Mouse (Mus musculus): ENCODE results near the gene Hsd17b13.
"Not testable (repeated sequence)": the region's sequence is repeated elsewhere in the genome, so short reads cannot be mapped to it uniquely, and the experiment has no call there.

The Hsd17b13 gene

DNA sequence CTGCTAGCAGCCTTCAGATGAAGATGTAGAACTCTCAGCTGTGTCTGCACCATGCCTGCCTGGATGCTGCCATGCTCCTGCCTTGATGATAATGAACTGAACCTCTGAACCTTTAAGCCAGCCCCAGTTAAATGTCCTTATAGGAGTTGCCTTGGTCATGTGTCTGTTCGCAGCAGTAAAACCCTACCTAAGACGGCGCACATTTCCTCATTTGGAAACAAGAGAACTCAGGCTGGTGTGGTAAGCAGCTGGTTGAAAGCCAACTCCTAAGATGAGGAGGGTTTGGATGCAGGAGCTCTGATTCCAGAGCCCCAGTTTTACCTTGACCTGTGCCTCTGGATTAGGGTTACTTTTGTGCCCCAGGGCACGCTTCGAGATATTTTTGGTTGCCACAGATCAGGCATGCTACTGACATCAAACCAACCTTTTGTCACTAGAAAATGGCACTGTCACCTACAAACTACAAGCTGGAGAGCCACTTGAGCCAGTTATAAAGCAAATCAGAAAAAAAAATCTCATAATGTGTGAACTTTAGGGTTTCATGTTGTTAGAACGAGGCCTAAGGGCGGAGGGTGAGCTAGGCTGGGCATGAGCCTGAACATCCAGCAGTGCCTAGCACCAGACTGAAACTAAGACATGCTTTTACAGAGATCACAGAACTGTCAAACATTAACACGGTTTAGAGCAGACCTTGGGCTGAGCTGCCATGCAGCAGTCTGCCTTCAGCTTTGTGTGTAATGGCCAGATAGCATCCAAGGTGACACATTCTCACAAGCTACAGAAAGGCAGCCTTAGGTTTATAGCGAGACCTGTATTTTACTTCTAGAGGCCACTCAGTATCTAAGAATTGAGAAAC lies 3.7 kb upstream of the Hsd17b13 start:
- DNase-seq (ENCODE audit: low read depth), result no peak

- DNase-seq (ENCODE audit: low read depth), result no peak
Measured at GRCm38 (mm10) chr5:103977907-103978570, 829 bp upstream of the Hsd17b13 start.

GRCm38 (mm10) chr5:103975736-103976135 lies 1.5 kb downstream of the Hsd17b13 start:
- no peak for DNase-seq (ENCODE audit: low read depth)

DNA sequence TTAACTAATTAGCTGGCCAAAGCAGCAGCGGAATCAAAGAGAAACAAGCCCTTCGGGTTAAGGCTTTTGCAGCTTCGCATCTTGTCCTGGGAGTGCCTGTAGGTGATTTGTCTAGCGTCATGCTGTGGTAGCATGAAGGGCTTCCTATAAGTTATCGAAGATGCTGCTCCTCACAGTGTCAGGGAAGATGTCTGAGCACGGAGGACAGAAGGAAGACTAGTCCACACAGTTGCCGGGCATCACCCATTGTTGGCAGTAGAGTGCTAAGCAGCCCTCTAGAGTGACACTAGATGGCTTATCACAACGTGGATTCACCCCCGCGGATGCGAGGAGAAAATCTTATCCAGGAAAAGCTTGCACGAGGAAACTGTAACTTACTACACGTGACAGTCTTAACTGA lies 4.4 kb downstream of the Hsd17b13 start:
- no peak for DNase-seq (ENCODE audit: low read depth)

GRCm38 (mm10) chr5:103972379-103972778 lies 4.8 kb downstream of the Hsd17b13 start:
- no peak for DNase-seq (ENCODE audit: low read depth)

DNA sequence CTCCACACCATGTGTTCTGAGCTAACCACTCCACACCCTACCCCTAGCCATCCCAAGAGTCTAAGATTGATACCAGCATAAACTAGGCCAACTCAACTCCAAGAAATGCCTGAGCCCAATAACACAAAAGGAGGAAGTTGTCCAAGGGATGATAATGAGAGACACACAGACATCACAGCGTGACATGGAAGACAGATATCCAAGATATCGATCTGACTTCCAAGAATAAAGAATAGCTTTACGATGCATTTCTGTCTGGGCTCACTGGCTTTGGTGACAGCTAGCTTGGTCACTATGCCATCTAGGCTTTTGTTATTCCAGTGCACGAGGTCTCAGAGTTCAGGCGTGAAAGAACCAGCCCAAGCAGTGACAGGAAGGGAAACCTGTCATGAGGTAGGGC lies 6.2 kb downstream of the Hsd17b13 start:
- no peak for DNase-seq (ENCODE audit: low read depth)

- DNase-seq (ENCODE audit: low read depth), result no peak
Measured at GRCm38 (mm10) chr5:103962935-103963429, 14.2 kb downstream of the Hsd17b13 start.

DNA sequence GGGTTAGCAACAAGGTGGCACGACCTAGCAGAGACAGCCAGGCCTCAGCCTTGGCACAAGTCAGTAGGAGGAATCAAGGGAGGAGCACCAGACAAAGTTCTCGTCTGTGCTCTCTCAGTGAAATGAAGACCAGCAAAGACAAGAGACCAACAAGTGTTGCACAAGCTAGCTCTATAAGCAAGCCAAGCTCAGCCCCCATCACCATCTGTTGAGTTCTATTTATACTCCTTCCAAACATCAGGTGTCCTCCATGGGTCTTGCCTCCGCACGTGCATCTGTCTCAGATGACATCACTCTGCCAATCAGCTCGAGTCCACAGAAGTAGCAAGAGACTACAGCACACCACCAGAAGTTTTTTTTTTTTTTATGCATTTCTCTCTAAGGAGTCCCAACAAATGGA lies 22.6 kb downstream of the Hsd17b13 start:
- no peak for DNase-seq (ENCODE audit: low read depth)

GRCm38 (mm10) chr5:103953135-103954083 lies 23.8 kb downstream of the Hsd17b13 start:
- DNase-seq (ENCODE audit: low read depth), result no peak

- DNase-seq (ENCODE audit: low read depth), result not testable (repeated sequence)
Measured at GRCm38 (mm10) chr5:103950138-103950537, 27.1 kb downstream of the Hsd17b13 start.

DNA sequence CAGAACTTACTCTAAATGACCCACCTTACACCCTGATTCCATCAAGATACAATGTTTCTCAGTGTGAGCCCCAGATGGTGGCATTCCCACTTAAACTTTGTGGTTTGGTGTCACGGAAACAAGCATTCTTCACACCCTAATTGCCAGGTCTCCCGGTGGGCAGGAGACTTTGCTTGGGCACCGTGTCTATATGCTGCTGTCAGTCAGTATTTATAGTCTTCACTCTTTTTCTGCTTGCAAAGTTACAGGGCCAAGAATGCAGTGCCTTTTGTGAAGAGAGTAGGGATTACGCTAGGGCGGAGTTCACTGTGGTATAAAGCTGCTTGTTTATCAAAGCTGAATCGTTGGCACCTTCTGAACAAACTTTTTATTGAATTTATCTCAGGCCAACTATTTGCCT lies 34.0 kb downstream of the Hsd17b13 start:
- DNase-seq (ENCODE audit: low read depth), result no peak

DNA sequence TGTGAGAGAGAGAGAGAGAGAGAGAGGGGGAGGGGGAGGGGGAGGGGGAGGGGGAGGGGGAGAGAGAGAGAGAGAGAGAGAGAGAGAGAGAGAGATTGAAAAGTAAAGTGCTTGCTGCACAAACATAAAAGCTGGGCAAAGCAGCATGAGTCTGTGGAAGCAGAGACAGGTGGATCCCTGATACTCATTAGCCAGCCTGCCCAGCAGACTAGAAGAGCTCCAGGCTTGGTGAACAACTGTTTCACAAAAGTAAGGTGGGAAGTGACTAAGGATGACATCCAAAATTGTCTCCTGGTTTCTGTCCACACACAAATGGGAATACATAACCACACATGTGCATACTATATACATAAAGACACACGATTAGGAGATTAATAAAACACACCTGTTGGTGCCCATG lies 37.4 kb downstream of the Hsd17b13 start:
- no peak for DNase-seq (ENCODE audit: low read depth)

- DNase-seq (ENCODE audit: low read depth), result no peak
Measured at GRCm38 (mm10) chr5:103939350-103939652, 37.9 kb downstream of the Hsd17b13 start.

GRCm38 (mm10) chr5:103938547-103939349 lies 38.5 kb downstream of the Hsd17b13 start:
- DNase-seq (ENCODE audit: low read depth), result no peak

GRCm38 (mm10) chr5:103936906-103937589 lies 40.2 kb downstream of the Hsd17b13 start:
- DNase-seq (ENCODE audit: low read depth), result no peak

- DNase-seq (ENCODE audit: low read depth), result not testable (repeated sequence)
Measured at GRCm38 (mm10) chr5:103931924-103932323, 45.3 kb downstream of the Hsd17b13 start.

DNA sequence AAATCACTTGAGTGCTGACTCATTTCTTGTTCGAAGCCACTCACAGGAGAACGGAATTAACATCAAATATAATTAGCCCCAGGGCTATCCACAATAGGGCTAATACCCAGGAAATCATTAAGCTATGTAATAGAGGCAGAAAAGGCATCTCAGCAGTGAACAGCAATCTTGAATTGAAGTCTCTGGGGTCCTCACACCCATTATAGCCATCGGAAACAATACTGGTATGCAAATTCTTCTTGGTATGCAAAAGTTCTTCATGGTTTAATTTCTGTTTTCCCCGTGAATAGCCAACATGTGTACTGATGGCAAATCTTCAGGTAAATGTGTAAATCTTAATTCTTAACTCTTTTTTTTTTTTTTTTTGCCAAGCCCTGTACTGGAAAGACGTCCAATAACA lies 46.7 kb downstream of the Hsd17b13 start:
- DNase-seq (ENCODE audit: low read depth), result no peak

- no peak for DNase-seq (ENCODE audit: low read depth)
Measured at GRCm38 (mm10) chr5:103928196-103928550, 49.0 kb downstream of the Hsd17b13 start.

- peak; percentile 80 for DNase-seq (ENCODE audit: low read depth)
Measured at GRCm38 (mm10) chr5:103927429-103928195, 49.6 kb downstream of the Hsd17b13 start.

GRCm38 (mm10) chr5:103926398-103926797 lies 50.8 kb downstream of the Hsd17b13 start:
- DNase-seq (ENCODE audit: low read depth), result peak; percentile 41
